Mouse (Mus musculus) limb, embryonic 14.5 days (tissue): ENCODE measurements around the gene Cdc42ep5. TPM values are rescaled to one million over a fixed set of nuclear protein-coding genes. Genes with fewer than 3 reads are reported as not detected.

Source experiments
- ATAC-seq: fragments of 200-750 bp; cut with Nextera tagmentation; 2 replicates; pipeline ENCODE4 v1.8.0; 2017; ENCODE audit warnings: low read depth, moderate number of reproducible peaks, moderate TSS enrichment; ENCODE audit not compliant: low FRiP score
- DNase-seq: peaks from one replicate; pipeline ENCODE4 v3.0.0-alpha.2; 2015; ENCODE audit warnings: low spot score
- H3K27ac ChIP-seq: fragments of 300-500 bp; sonication (generic); replicated peaks from 2 replicates; pipeline ENCODE4 v1.5.1; 2014; ENCODE audit warnings: low read depth, mild to moderate bottlenecking, low read length, moderate library complexity, mixed read lengths
- H3K27me3 ChIP-seq: fragments of 300-500 bp; sonication (generic); 2 replicates; pipeline ENCODE4 v1.6.1; 2014; ENCODE audit warnings: low read length, mixed read lengths; ENCODE audit not compliant: control insufficient read depth, insufficient read depth
- H3K36me3 ChIP-seq: fragments of 300-500 bp; sonication (generic); 2 replicates; pipeline ENCODE4 v1.6.1; 2014; ENCODE audit warnings: mild to moderate bottlenecking, low read length, moderate library complexity, mixed read lengths; ENCODE audit not compliant: control insufficient read depth, insufficient read depth
- H3K4me1 ChIP-seq: fragments of 300-500 bp; sonication (generic); 2 replicates; pipeline ENCODE4 v1.6.1; 2014; ENCODE audit warnings: antibody characterized with exemption, low read length, mixed read lengths; ENCODE audit not compliant: control insufficient read depth, insufficient read depth
- H3K4me2 ChIP-seq: fragments of 300-500 bp; sonication (generic); replicated peaks from 2 replicates; pipeline ENCODE4 v1.6.1; 2014; ENCODE audit warnings: low read depth, mild to moderate bottlenecking, low read length, moderate library complexity; ENCODE audit not compliant: severe bottlenecking
- H3K4me3 ChIP-seq: fragments of 300-500 bp; sonication (generic); replicated peaks from 2 replicates; pipeline ENCODE4 v1.5.1; 2014; ENCODE audit warnings: low read length
- H3K9ac ChIP-seq: fragments of 300-500 bp; sonication (generic); 2 replicates; pipeline ENCODE4 v1.6.1; 2014; ENCODE audit warnings: mild to moderate bottlenecking, low read depth, low read length, moderate library complexity; ENCODE audit not compliant: severe bottlenecking
- H3K9me3 ChIP-seq: fragments of 300-500 bp; sonication (generic); 2 replicates; pipeline ENCODE4 v1.6.1; 2016; ENCODE audit warnings: low read length; ENCODE audit not compliant: control insufficient read depth
- POLR2A ChIP-seq: fragments of 200-500 bp; IDR thresholded peaks from 2 replicates; pipeline ENCODE4 v1.8.0; 2012; ENCODE audit warnings: inconsistent platforms, mild to moderate bottlenecking, moderate library complexity, borderline replicate concordance; ENCODE audit not compliant: insufficient read depth, insufficient read length; ENCODE audit errors: extremely low read depth
- WGBS: fragments of 180-500 bp; shearing (Covaris S2); extraction: QIAGEN DNeasy Blood & Tissue Kit; methylation state at CpG from one replicate; pipeline ENCODE4 v1.1.7; 2014; 5-methylcytosine and 5-hydroxymethylcytosine counted together
- polyA plus RNA-seq, 2 experiments: library from polyadenylated mRNA; depleted of rRNA in 1 of 2; stranded (reverse) in 1 of 2; unstranded in 1 of 2; fragments of >200 nt; fragmentation: Nextera tagmentation in 1 of 2; extraction: Ambion mirVana in 1 of 2; gene quantifications; 2 replicates each; pipeline versions ENCODE4 v1.2.1 to v1.2.3; 2012 to 2014

Cdc42ep5 gene
- polyA plus RNA-seq, 2 experiments, result 79.3 to 89.0 TPM

DNA sequence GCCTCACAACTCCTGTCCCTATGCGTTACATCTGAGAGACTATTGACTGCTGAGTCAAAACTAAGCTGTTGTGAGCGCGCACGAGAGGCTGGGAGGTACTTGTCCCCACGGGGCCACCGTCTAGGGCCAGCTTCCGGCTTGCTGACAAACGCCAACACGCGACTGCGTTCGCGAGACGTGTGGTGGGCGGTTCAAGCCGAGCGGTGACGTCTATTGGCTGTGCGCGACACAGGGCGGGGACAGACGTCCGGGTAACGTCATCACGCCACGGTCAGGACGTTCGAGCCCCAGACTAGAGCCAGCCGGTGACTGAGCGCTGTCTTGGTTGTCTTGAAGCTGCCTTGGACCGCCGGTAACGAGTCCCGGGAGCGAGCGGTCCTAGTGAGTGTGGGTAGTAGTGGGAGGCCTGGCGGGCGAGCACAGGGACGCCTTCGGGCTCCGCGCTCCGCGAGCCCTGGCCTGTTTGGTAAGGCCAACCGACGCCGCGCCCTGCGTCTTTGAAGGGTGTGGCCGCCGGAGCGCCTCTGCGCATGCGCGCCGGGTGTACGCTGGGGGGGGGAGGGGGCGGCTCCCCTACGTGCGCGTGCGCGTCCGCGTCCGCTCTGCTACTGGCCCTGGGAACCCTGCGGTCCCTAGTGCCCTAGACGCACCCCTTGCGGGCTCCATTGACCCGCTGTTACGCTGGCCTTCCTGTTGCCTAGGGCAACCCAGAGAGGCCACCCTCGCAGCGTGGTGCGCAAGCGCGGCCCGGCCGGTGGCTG, 27.7 kb downstream of the Cdc42ep5 start, which contains the start of gene Leng8:
Gene Leng8 (plus strand): TSS at position 269 of the 761 bp plus-strand sequence.
- under 1% methylated on average over 51 of the region's 78 CpGs for WGBS
- peak within 1 kb of the TSS; percentile 67 for H3K4me2 ChIP-seq
- ATAC-seq, result peak; percentile 99
- H3K9me3 ChIP-seq, result no peaks in the 10 kb centered on the region
- H3K4me3 ChIP-seq, result peak within 1 kb of the TSS; percentile 91
- H3K4me1 ChIP-seq, result peaks cover 6% of the 10 kb centered on the region; the same call in 1 of the 2 replicates
- DNase-seq, result peak; percentile 98
- TF ChIP-seq POLR2A, result peak; percentile 88; the same call in 1 of the 2 replicates
- peak within 1 kb of the TSS; percentile 81 for H3K9ac ChIP-seq
- peaks cover 37% of the 10 kb centered on the region for H3K36me3 ChIP-seq
- H3K27me3 ChIP-seq, result no peaks in the 10 kb centered on the region
- H3K27ac ChIP-seq, result peak within 1 kb of the TSS; percentile 93

DNA sequence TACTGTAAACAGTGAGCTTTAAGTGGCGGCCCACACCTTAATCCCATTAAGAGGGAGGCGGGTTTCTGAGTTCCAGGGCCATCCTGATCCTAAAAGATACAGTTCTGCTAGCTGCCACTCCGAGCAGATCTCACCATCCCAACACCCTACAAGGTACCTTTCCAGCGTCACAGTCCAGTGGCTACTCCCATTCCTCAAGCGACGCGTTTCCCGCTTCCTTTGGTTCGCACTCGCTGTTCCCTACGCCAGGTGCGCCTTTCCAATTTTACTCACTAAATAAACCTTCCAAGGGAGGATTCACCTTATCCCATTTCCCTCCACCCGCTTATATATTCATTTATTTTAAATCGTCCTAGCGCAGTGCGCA, 28.3 kb downstream of the Cdc42ep5 start:
- 0% methylated on average over 16 of the region's 16 CpGs for WGBS
- TF ChIP-seq POLR2A, result no peak
- peak; percentile 5 for ATAC-seq

DNA sequence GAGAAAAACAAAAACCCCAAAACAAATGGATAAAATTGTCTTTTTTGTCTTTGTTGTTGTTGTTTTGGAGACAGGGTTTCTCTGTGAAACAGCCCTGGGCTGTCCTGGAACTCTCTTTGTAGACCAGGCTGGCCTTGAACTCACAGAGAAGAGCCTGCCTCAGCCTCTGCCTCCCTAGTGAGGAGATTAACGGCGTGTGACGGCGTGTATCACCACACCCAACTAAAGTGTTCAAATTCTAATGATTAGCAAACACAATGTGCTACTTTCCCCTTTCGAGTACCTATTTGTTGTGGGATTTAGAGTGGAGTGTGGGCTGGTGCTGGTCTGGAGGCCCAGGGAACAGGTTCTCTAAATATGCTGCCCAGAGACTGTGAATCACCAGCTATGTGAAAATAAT, 29.7 kb downstream of the Cdc42ep5 start:
- Histone ChIP-seq H3K9me3 (no peaks in the 10 kb centered on the region), H3K9ac (no peak overlapping the region), H3K36me3 (peaks cover 16% of the 10 kb centered on the region), H3K27me3 (no peaks in the 10 kb centered on the region), H3K4me2 (no peak overlapping the region), H3K27ac (no peak overlapping the region), H3K4me3 (no peak overlapping the region), H3K4me1 (peaks cover 6% of the 10 kb centered on the region; the same call in 1 of the 2 replicates)
- DNase-seq, result no peak
- no peak for TF ChIP-seq POLR2A
- no peak for ATAC-seq
- 91% methylated on average over 5 of the region's 5 CpGs for WGBS

More for the DNA sequence above, 28.3 kb downstream of the Cdc42ep5 start:
- Histone ChIP-seq H3K4me2 (peak overlapping the region; percentile 63), H3K9me3 (no peaks in the 10 kb centered on the region), H3K27me3 (no peaks in the 10 kb centered on the region), H3K36me3 (peaks cover 31% of the 10 kb centered on the region), H3K4me3 (peak overlapping the region; percentile 91), H3K4me1 (peaks cover 6% of the 10 kb centered on the region; the same call in 1 of the 2 replicates), H3K27ac (no peak overlapping the region; the same call in 1 of the 2 replicates), H3K9ac (peak overlapping the region; percentile 81)
- peak; percentile 23 for DNase-seq

DNA sequence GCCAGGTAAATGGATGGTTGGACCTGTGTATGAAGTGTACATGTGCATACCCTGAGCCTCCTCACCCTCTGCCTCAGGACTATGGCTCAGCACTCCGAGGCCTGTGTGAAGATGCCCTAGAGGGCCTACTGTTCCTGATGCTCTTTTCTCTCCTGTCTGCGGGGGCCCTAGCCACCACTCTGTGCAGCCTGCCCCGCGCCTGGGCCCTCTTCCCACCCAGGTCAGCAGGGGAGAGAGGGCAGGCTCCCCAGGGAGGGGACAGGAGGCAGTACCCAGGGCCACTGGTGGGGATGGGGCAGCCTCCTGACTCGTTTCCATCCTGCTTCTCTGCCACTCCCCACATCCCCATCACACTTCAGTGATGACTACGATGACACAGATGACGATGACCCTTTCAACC, 31.7 kb downstream of the Cdc42ep5 start:
- Histone ChIP-seq H3K4me1 (peaks cover 3% of the 10 kb centered on the region; the same call in 1 of the 2 replicates), H3K27me3 (no peaks in the 10 kb centered on the region), H3K9me3 (no peaks in the 10 kb centered on the region), H3K27ac (no peak overlapping the region), H3K4me2 (no peak overlapping the region), H3K9ac (no peak overlapping the region), H3K36me3 (no peaks in the 10 kb centered on the region), H3K4me3 (no peak overlapping the region)
- DNase-seq (no peak), ATAC-seq (no peak)
- no peak for TF ChIP-seq POLR2A
- WGBS, result 72% methylated on average over 6 of the region's 7 CpGs

DNA sequence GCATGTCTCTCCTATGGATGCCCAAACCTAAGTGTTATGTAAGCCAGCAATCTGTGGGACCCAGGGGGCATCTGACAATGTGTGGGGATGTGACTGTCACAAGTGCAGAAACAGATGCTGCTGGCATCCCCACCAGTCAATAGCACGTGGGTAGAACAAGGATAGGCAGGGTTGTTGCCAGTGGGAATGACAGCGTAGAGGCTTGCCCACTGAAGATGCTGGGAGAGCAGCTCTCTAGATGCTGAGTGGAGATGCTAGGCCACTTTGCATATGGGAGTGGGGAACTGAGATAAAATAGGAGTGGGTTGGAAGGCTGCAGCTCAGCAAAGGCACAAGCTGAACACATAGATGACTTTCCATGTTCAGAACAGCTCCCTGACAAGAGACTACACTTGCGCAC, 32.1 kb downstream of the Cdc42ep5 start:
- Histone ChIP-seq H3K9me3 (no peaks in the 10 kb centered on the region), H3K27me3 (no peaks in the 10 kb centered on the region), H3K4me1 (no peaks in the 10 kb centered on the region), H3K9ac (no peak overlapping the region), H3K27ac (no peak overlapping the region), H3K4me3 (no peak overlapping the region), H3K4me2 (no peak overlapping the region), H3K36me3 (no peaks in the 10 kb centered on the region)
- ATAC-seq (no peak), DNase-seq (no peak)
- 92% methylated on average over 3 of the region's 3 CpGs for WGBS
- no peak for TF ChIP-seq POLR2A
